In genomic region chr6:145100923-145101322, GRCm38 (mm10) we compare ENCODE assay signal across 14 mouse cellular contexts. TPM values are rescaled to one million over a fixed set of nuclear protein-coding genes. Genes with fewer than 3 reads are reported as not detected.
DNase-seq lines count a peak whose midpoint lies in the region; ATAC-seq and TF ChIP-seq lines count a peak whose summit lies in the region.
"Had no signal": no experiment of that assay in that cellular context is flagged by ENCODE, and none has a peak within 500 bp of the region (broad histone marks: within the 10 kb centered on the region; RNA-seq: fewer than 3 reads in every experiment).

No protein-coding gene starts in this region.

- WGBS in liver, postnatal 0 days (ENCODE audit: insufficient replicate concordance): 27% methylated on average over 9 of the region's 9 CpGs
- WGBS in liver, embryonic 12.5 days (ENCODE audit: insufficient replicate concordance): 27% methylated on average over 9 of the region's 9 CpGs
- WGBS in bone marrow, adult 2 months: 6% methylated on average over 9 of the region's 9 CpGs

- peak overlapping the region; percentile 64 for H3K27ac ChIP-seq in liver, postnatal 0 days (ENCODE audit: low read depth)
- no peak overlapping the region for H3K27ac ChIP-seq in liver, embryonic 12.5 days
- H3K27ac ChIP-seq in bone marrow, adult 2 months (ENCODE audit: control insufficient read depth, insufficient read depth, low read depth, low read length, poor library complexity): peak overlapping the region; percentile 74; the same call in 1 of the 2 replicates
- H3K27ac ChIP-seq: kidney, postnatal 0 days; limb, embryonic 10.5 days; liver, embryonic 15.5 days had no signal

- no peaks in the 10 kb centered on the region for H3K9me3 ChIP-seq in liver, postnatal 0 days (ENCODE audit: low read length)
- H3K9me3 ChIP-seq in liver, embryonic 12.5 days (replicated peaks): no peaks in the 10 kb centered on the region
- H3K9me3 ChIP-seq: limb, embryonic 10.5 days; liver, embryonic 15.5 days had no signal

- H3K4me3 ChIP-seq in liver, postnatal 0 days (ENCODE audit: low read depth, low read length): no peak overlapping the region
- no peak overlapping the region for H3K4me3 ChIP-seq in liver, embryonic 12.5 days
- H3K4me3 ChIP-seq in bone marrow, adult 2 months (replicated peaks; ENCODE audit: control insufficient read depth, low read depth, low read length): no peak overlapping the region
- H3K4me3 ChIP-seq: limb, embryonic 10.5 days; liver, embryonic 15.5 days; myocyte had no signal

- no peaks in the 10 kb centered on the region for H3K36me3 ChIP-seq in liver, postnatal 0 days (replicated peaks; ENCODE audit: insufficient read depth, low read length)
- H3K36me3 ChIP-seq in liver, embryonic 12.5 days: no peaks in the 10 kb centered on the region
- H3K36me3 ChIP-seq: G1E; limb, embryonic 10.5 days; liver, embryonic 15.5 days had no signal

- peak; percentile 45; the same call in 1 of the 2 replicates for ATAC-seq in liver, postnatal 0 days
- no peak for ATAC-seq in liver, embryonic 12.5 days
- peak; percentile 71 for ATAC-seq in CD4-positive, CD25-positive, alpha-beta regulatory T cell, adult 4 months

- H3K4me2 ChIP-seq in liver, postnatal 0 days (ENCODE audit: low read depth, low read length): 0 out of 2 replicates have a peak overlapping the region, but pooled peaks have one; percentile 15
- H3K4me2 ChIP-seq in liver, embryonic 12.5 days: no peak overlapping the region
- H3K4me2 ChIP-seq: liver, embryonic 15.5 days had no signal

- no peak overlapping the region for H3K9ac ChIP-seq in liver, postnatal 0 days (replicated peaks)
- no peak overlapping the region for H3K9ac ChIP-seq in liver, embryonic 12.5 days
- H3K9ac ChIP-seq: liver, embryonic 15.5 days had no signal

- H3K4me1 ChIP-seq in liver, postnatal 0 days (ENCODE audit: insufficient read depth): no peaks in the 10 kb centered on the region
- H3K4me1 ChIP-seq in liver, embryonic 12.5 days: peaks cover 5% of the 10 kb centered on the region; the same call in 1 of the 2 replicates
- peaks cover 7% of the 10 kb centered on the region for H3K4me1 ChIP-seq in bone marrow, adult 2 months (ENCODE audit: control insufficient read depth, insufficient read depth, low read length)
- H3K4me1 ChIP-seq: liver, embryonic 15.5 days had no signal

- no peaks in the 10 kb centered on the region for H3K27me3 ChIP-seq in liver, postnatal 0 days (ENCODE audit: insufficient read depth, low read length)
- no peaks in the 10 kb centered on the region for H3K27me3 ChIP-seq in liver, embryonic 12.5 days (replicated peaks)
- H3K27me3 ChIP-seq: liver, embryonic 15.5 days had no signal

- TF ChIP-seq CTCF in liver, postnatal 0 days (IDR thresholded peaks at IDR 0.05; ENCODE audit: low read depth): no peak
- TF ChIP-seq CTCF in bone marrow, adult 2 months (IDR thresholded peaks at IDR 0.05; ENCODE audit: control insufficient read depth, insufficient read depth, low read length): no peak

- no peak for DNase-seq in liver, postnatal 0 days
- DNase-seq in natural killer cell, adult 2 months (ENCODE audit: low spot score in 2 of 2): peak; percentile 52 to 59
- no peak for DNase-seq in gastrocnemius, adult 8-10 months (ENCODE audit: low spot score in 2 of 2)
- DNase-seq in ovary, postnatal 36 days (ENCODE audit: low spot score): no peak
- DNase-seq: cerebellum, adult 9-10 months; heart, postnatal 36 days had no signal

- TF ChIP-seq POLR2A in bone marrow, adult 2 months (IDR thresholded peaks at IDR 0.05; ENCODE audit: borderline replicate concordance, control insufficient read depth, low read depth, low read length): no peak

- 0 out of 2 replicates have a peak, but pooled peaks have one; percentile 30 for TF ChIP-seq EP300 in liver, postnatal 0 days (IDR thresholded peaks at IDR 0.05; ENCODE audit: low read depth)

RNA-seq across cellular contexts. Expression of gene Lrmp, which starts 14.5 kb away (rescaled TPM):
- 26.8 and 28.0 TPM in 2 replicates for polyA plus RNA-seq in liver, postnatal 0 days (2015; fragmentation: Nextera tagmentation; extraction: Ambion mirVana)
- polyA plus RNA-seq in liver, embryonic 12.5 days (2016; fragmentation: Nextera tagmentation; extraction: Ambion mirVana): 18.9 and 20.6 TPM in 2 replicates
- polyA plus RNA-seq in CD4-positive, CD25-positive, alpha-beta regulatory T cell, adult 4 months (2017; shearing (Covaris generic)): 100 to 1,000 TPM; 157 to 238 TPM
- 98.9 and 193 TPM in 2 replicates for polyA plus RNA-seq in bone marrow, adult 2 months (2011; ENCODE audit: insufficient read depth, insufficient read length, low replicate concordance, missing spikeins)
- total RNA-seq in gastrocnemius, adult 8-10 months (2022): 1 to 10 TPM in 1 of 4 experiments, under 1 TPM in 2, not detected in 1; 0.25 to 1.1 (median 0.34) TPM

RNA-seq across cellular contexts. Expression of gene Bcat1, which starts 24.9 kb away (rescaled TPM):
- polyA plus RNA-seq in liver, postnatal 0 days (2015; fragmentation: Nextera tagmentation; extraction: Ambion mirVana): 0.46 and 0.81 TPM in 2 replicates
- 0.93 and 1.5 TPM in 2 replicates for polyA plus RNA-seq in liver, embryonic 12.5 days (2016; fragmentation: Nextera tagmentation; extraction: Ambion mirVana)
- 10 to 100 TPM in 1 of 2 experiments, 1 to 10 TPM in 1; 9.3 to 10.4 TPM for polyA plus RNA-seq in CD4-positive, CD25-positive, alpha-beta regulatory T cell, adult 4 months (2017; shearing (Covaris generic))
- 1.9 and 20.3 TPM in 2 replicates for polyA plus RNA-seq in bone marrow, adult 2 months (2011; ENCODE audit: insufficient read depth, insufficient read length, low replicate concordance, missing spikeins)
- total RNA-seq in gastrocnemius, adult 8-10 months (2022): 1 to 10 TPM in 2 of 4 experiments, under 1 TPM in 2; 0.02 to 1.2 (median 0.80) TPM
- polyA plus RNA-seq: G1E had no signal

Comparison
In these comparisons a context has a peak if more than half of its experiments do, and no peak if none do; other contexts are left out.
1. DNase-seq: peak in natural killer cell, adult 2 months (2 of 2); none in liver, postnatal 0 days (single experiment), gastrocnemius, adult 8-10 months (0 of 2) and ovary, postnatal 36 days (single experiment).